Mouse (Mus musculus): Measurements from ENCODE around the gene Eif6.
"Not testable (repeated sequence)": the region's sequence is repeated elsewhere in the genome, so short reads cannot be mapped to it uniquely, and the experiment has no call there.

The Eif6 gene

DNA sequence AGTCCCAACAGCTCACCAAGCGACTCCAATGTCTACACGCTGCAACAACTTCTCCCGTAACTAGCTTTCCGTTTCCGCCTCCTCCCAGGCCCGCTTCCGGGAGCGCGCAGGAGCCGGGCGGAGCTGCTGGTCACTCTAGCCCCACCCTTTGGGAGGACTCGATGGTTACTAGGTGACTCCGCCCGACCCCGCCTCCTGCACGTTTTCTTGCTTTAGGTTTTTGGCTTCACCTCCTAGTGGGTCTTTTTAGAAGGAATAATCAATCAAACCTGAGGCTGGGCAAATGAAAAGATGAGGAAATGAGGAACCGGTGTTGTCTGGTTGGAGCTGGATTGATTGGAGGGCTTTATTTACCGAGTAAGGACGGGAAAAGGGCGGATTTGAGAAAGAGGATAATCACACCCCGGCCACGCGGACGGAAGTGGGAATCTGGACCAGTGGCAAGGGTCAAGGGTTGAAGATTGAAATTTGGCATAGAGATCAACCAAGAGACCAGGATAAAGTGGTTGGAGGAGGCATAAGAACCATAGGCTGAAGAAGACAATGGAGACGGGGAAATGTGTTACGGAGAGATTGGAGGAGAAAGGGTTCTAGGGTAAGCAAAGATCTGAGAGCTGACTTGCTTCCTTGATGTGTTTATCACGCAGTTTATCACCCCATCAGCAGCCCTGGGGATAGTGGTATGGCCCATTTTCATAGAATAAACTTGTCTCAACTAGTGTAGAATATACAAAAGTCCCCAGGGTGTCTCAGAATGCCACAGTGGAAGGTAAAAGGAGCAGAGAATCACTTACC lies at the start of gene Eif6:
Gene Eif6, minus strand, starts transcription at position 296 of the 795 bp plus-strand sequence.
- peak; percentile 62 for DNase-seq (ENCODE audit: low spot score)

DNA sequence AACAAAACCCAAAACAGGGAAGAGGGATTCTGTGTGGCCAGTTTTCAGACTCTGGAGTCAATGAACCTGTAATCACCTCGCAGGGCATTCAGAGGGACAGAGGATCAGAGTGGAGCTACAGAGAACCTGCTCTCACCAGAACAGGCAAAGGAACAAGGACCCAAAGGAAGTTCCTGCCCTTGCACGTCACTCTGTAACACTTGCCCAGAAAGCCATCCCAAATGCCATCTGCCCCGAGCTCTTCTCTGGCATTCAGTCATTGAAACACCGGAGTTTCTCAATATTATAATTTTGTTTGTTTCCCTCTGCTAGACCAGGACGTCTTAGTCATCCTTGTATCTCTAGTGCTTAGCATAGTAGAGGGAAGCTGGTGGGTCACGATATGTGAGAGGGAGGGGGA lies 46.9 kb upstream of the Eif6 start:
- no peak for DNase-seq (ENCODE audit: low spot score)

DNA sequence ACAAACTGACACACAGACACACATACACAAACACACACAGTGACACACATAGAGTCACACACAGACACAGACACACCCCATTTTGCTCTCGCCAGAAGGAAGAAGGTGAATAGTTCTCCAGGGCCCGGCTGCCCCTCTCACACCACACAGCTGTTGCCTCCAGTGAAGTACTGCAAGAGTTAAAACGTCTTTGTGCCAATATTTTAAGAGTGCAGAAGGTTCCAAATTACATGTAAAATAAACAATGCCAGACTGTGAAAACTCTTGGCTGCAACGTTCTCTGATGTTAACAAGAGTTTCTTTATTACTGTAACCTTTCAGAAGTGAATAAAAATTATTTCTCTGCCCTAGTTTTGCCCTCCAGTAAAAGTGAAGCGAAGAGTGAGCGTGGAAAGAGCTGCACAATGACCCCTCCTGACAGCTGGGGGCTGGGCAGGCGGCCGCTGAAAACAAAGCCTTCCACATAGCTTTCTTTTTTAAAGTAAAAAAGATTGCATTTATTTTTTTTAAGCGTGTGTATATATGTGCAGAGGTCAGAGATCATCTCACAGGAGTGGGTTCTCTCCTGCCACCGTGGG lies 46.3 kb upstream of the Eif6 start:
- no peak for DNase-seq (ENCODE audit: low spot score)

DNA sequence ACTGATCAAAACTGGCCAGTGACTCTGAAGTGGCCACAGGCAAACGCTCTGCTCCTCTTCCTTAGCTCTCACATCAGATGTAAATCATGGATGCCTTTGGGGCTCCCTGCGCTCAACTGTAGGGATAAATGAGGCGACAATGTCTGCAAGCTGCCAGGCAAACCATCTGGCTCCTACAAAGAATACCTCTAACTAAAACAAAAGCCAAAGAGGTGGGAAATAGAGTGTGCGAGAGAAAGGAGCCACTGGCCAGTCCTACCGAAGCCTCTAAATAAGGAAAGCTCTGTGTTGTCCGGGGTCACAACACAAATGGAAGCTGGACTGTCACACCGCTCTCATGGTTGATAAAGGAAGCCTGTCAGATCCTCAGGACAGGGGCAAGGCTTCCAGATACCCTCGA lies 45.8 kb upstream of the Eif6 start:
- no peak for DNase-seq (ENCODE audit: low spot score)

DNA sequence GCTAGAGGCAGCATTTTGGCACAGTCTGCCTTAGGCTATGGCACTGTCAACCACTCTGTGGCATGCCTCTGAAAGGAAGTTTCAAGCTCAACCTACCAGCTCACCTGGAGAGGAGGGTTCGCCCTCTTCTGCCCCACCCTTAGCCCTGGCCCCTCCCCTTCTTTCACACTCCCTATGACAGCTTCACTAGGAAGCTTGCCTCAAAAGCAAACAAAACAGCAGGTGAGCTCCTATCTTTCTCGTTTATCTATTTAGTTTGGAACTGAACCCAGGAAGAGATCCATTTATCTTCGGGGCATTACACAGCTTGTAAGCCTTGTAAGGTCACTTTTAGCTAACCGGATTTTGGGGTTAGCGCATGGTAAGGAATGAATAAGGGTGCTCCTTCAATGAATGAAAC lies 43.0 kb upstream of the Eif6 start:
- DNase-seq (ENCODE audit: low spot score), result no peak

DNA sequence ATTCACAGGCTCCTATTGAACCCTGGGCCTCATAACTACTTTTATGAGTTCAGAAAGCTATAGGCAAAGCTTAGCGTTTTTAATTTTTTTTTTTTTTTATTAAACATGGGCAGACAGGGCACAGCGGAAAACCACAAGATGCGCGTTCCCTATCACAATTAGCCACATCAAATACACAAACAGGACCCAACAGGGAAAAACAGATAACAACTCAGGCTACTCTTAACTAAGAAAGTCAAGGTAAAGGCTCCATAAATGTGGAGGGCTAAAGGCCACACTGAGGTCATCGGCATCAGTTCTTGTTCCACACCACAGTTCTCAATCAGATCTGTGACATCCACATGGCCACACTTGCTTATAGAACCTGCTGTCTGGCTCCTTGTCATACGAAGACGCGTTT lies 41.6 kb upstream of the Eif6 start:
- DNase-seq (ENCODE audit: low spot score), result no peak

DNA sequence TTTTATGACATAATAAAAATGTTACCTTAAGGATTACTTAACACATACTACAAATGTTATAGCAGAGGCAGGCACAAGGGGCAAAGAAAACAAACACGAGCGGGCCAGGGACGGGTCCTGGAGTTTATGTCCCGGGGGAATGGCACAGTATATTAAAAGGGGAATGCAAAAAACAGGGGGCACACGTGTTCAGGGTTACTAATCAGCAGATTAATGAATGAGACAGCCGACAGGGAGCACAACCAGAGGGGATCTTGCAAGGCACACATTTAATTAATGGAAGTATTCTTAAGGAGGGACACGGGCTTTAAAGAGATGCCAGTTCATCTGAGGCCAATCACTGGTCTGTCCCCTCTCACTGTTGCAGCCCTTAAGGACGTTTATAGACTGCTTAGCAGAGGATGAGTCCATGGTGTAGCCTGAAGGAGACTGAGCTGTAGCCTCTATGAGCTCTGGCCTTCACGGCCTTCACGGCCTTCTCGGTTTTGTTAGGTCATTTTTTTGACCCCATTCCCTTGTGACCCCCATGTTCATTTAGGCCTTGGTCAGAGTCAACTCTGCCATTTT lies 36.7 kb upstream of the Eif6 start:
- DNase-seq (ENCODE audit: low spot score), result no peak

DNA sequence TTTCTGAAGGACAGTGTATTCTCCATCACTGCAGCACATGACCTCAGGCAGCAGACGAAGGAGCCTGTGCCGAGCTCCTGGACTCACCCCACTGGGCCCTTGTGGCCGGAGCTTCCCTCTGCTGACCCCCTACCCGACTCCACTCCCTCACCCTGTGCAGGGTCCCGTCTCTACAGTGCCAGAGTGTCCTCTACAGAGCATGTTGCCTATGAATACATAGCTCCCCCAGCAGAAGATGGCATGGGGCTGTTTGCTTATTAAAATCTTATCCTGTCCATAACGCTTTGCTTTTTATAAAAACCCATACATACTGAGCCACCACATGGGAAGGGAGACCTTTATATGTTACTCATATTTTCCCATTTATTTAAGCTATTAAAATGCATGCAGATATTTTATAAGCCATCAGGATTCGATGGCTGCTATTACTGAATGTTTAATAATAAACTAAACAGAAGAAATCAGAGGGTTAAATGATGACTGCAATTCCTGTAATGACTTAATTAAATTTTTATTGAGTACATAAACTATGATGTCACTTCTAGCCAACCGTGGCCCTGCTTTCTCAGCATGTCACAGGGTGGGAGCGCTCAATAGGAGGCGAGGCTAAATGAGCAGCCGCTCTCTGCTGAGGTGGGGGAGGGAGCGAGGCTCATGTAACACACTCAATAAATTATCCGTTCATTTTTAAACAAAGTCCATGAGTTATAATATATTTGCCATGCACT lies 36.0 kb upstream of the Eif6 start:
- no peak for DNase-seq (ENCODE audit: low spot score)

DNA sequence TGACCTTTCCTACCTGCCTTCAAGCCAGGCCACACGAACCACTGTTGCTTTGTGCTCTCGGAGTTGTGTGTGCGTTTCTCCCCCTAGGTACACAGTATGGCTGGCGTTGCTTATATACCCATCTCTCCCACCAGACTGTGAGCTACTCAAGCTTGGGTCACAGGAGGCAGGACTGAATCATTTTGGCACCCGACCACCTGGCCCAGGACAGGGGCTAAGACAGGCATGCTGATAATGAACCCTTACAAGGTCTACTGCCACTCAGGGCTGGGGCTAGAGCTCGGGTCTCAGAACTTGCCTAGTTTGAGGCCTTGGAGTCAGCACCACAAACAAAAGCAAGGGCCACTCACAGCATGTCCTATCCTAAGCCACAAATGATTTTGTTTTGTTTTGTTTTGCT lies 34.9 kb upstream of the Eif6 start:
- DNase-seq (ENCODE audit: low spot score), result no peak

DNA sequence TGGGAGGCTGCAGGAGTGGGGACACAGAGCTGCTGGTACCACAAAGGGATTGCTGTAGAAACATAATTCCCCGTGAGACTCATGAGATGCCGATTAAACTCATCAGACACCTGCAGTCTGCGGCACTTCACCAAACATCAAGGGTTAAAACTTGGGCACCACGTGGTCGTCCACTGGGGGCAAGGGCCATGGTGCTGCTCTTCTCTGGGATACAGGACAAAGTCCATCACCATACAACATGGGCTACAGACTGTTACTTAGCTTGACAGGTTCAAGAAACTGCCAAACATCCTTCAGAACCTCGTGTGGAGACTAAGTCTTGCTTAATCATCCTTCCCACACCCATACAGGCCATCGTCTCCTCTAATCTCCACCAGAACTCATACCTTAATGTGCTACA lies 33.4 kb upstream of the Eif6 start:
- DNase-seq (ENCODE audit: low spot score), result no peak

DNA sequence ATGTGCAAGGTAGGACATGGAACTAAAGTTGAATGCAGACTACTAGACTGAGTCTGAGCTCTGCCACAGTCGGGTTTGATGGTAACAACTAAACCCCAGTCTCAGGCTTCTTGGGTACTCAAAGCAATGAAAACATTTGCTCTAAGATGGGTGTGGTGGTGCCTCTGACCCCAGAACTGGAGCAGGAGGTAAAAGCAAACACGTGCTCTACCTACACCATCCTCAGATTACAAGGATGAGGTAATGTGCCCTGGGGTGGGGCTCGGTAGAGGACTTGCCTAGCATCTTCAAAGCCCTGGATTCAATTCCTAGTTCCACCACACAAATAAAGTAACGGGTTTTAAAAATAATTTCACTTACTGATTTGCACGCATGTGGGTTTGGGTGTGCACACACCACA lies 25.8 kb upstream of the Eif6 start:
- DNase-seq (ENCODE audit: low spot score), result no peak

DNA sequence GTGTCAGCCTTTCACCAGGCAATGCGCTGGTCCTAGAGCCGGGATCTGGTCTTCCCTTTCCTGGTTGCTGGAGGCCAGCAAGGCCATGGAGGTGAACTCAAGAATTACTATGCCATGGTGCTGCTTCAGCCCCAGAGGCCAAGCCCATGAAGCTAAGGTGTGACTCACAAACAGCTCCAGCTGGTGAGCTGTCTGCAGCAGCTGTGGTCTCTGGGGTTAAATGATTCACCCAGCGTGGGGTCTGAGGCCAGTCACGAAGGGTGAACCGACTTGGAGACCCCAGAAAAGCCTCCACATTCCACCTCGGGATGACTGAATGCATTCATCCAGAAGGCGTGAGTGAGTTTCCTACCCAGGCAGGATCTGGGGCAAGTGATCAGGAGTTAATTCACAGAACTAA lies 23.4 kb upstream of the Eif6 start:
- DNase-seq (ENCODE audit: low spot score), result no peak

DNA sequence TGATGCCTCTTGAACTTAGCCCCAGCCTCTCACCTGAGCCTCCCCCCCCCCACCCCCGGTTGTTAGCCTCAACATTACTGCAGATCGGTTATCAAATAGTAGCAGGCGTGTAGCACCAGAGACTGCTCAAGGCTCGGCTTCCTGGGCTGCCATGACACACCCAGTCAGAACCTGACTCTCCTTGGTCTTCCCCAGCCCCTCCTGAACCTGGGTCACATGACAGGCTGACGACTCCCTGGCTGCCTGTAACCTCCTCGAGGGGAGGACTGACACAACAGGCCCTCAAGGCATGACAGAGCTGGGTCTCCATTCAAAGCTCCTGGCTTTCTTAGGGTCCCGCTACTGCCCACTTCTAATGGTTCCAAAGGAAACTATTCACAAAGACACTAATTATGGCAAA lies 22.7 kb upstream of the Eif6 start:
- no peak for DNase-seq (ENCODE audit: low spot score)

DNA sequence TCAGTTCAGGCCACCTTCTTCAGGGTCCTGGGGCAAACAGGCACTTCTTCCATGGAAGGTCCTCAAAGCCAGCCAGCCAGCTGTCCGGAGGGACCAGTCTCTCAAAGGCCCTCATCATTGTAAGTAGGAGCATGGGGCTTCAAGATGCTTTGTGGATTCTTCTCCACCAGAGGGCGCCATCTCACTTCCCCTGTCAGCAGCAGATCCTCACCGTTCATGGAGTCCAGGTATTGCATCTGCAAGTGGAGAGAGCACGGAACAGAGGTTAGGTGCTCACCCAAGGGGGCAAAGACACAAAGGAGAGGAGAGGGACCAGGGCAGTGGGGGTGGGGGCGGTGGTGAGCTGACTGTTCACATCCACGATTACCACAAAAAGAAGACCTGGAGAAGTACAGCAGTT lies 21.6 kb upstream of the Eif6 start:
- peak; percentile 59 for DNase-seq (ENCODE audit: low spot score)

DNA sequence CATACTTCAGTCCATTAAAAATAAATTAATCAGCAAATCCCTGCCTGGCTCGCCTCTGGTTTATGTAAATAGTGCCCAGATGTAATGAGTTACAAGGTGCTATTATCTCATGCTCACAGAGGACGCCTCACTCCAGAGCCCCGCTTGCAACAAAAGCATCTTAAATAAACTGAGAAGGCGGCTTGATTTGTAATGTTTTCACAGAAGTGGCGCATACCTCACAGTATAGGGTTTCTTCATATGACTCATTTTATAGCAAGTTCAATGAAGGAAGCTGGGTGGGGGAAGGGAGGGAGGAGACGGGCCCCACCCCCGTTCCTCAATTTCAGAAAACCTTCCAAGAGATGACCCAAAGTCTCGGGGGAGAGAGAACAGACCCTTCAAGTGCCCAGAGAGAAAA lies 20.2 kb upstream of the Eif6 start:
- no peak for DNase-seq (ENCODE audit: low spot score)

DNA sequence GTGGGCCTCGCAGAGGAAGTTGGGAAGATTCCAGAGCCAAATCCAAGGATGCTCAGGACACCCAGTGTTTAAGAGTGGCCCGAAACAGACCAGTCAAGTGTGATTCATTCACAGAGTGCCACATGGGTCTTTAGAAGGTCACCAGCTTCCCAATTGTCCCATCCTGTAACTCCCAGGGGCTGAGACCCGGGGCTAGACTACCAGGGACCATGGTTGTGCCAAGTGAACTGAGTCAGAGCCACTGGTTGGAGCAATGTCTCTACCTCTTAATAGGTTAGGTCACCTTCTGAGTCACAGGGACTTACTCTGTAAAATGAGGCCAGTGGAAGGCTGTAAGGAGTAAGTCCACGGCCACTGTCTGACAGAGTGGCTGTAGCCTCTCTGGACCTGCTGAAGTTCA lies 12.2 kb upstream of the Eif6 start:
- no peak for DNase-seq (ENCODE audit: low spot score)

DNA sequence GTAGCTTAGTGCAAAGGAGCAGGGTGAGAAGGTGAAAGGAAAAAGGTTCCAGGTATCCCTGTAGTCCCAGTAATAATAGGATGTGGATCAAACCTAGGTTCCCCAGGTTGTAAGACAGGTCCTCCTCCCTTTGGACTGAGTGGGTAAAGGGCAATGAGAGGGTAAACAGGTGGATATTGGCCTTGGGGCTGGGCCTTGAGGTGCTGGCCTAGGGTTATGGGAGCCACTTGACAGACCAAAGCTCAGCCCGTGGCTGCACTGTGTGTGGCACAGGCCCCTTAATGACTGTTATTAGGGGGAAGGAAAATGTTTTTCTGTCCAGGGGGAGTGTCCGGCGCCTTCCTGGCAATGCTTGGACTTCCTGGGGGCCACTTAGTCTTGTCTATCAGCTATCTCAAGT lies 11.2 kb upstream of the Eif6 start:
- no peak for DNase-seq (ENCODE audit: low spot score)

DNA sequence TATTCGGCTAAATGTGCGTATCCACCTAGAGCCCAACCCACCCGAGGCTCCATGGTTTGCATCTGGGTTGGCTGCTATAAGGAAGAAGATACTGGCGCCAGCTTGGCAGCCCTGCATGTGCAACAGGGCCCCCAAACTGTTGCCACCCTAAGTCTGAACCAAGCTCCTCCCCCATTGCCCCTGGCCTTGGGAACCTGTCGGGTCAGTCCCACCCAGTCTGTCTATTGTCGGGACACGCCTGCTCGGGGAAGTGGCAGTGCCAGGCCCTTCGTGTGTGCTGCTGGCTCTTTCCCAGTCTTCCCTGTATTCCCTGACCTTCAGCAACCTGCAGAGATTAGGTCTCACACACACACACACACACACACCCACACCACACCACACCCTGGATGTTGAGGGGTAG lies 8.0 kb upstream of the Eif6 start, which contains the start of gene Fam83c:
Gene Fam83c, minus strand, starts transcription at position 123 of the 400 bp plus-strand sequence.
- no peak for DNase-seq (ENCODE audit: low spot score)

DNA sequence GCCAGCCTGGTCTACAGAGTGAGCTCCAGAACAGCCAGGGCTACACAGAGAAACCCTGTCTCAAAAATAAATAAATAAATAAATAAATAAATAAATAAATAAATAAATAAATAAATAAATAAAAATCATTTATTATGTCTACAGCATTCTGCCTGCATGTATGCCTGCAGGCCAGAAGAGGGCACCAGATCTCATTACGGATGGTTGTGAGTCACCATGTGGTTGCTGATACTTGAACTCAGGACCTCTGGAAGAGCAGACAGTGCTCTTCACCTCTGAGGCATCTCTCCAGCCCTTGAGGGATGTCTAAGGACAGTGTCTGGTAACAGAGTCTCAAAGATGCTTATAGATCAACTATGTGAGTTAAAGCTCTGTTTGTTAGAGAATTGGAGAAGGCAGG lies 5.4 kb upstream of the Eif6 start:
- not testable (repeated sequence) for DNase-seq (ENCODE audit: low spot score)

DNA sequence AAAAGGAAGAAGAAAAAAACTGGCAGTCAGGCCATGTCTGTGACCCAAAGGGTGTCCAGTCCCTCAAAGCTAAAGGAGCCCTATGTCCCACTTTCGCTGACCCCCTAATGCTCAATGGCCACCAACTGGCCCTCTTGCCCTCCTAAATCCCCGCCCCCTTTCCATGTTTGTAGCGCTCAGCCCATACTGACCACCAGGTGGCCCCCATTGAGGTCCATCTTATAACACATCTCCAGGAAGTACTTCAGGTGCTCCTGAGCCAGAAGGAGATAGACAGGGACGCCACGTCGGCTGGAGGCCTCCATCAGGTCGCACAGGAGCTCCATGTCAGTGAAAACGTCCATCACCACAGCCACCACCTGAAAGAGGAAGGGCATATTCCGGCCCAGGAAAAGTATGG lies 4.6 kb upstream of the Eif6 start:
- DNase-seq (ENCODE audit: low spot score), result no peak

DNA sequence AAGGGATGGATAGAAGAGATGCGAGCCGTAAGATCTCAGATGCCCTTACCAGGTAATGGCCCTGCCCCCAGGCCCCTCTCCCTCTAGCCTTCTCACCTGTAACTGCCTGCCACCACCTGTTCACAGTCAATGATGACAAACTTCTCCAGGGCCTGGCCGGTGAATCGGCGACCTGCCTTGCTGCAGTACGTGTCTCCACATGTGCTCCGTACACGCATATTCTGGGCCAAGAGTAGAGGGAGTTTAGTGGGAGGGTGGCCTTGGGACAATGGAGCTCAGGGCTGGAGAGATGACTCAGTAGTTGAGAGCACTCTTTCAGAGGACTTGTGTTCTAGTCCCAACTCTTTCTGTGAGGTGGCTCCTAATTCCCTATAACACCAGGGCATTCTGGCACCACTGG lies 4.1 kb upstream of the Eif6 start:
- DNase-seq (ENCODE audit: low spot score), result no peak

DNA sequence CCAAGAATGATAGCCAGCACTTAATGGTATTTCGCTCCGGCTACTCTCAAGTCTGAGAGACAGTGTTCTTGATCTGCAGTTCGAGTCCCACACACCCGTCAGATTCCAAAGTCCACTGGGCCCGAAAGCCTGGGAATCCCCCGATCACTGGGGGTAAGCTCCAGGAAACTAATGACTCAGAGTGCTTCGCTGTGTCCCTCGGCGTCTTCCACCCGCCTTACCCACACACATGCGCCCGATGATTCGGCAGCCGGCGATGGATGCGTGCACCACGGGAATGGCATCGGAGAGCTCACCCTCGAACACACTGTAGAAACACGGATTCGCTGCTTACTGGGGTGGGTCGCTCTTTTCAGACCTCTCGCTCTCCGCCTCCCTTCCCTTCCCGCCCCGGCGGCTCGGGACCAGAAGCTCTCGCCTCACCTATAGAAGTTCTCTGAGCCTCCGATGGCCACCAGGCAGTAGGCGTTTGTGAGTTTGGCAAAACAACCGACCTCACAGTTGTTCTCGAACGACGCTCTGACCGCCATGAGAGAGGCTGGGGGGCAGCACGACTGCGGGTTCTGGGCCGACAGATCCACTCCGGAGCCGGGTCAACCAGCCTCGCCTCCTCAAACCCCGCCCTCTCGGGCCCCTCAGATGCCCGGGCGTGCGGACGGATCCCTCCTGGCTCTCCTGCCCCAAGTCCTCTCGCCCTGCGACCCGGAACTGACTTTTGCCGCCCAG lies 658 bp downstream of the Eif6 start:
- peak; percentile 26 for DNase-seq (ENCODE audit: low spot score)

Measured in spleen, adult 12 weeks (tissue).